Mouse (Mus musculus): ENCODE data around the gene Adipoq. TPM values are rescaled to one million over a fixed set of nuclear protein-coding genes. Genes with fewer than 3 reads are reported as not detected.

Gene Adipoq
- polyA plus RNA-seq, 1 experiment from 2014 or later: not detected

GRCm38 (mm10) chr16:23196791-23197190 is 50.5 kb downstream of the Adipoq start:
- no peak overlapping the region for H3K4me2 ChIP-seq
- H3K27ac ChIP-seq (ENCODE audit: low read depth, low read length): no peak overlapping the region
- no peak overlapping the region for H3K4me3 ChIP-seq (ENCODE audit: low read depth, low read length)
- ATAC-seq (ENCODE audit: low FRiP score): no peak
- H3K4me1 ChIP-seq (ENCODE audit: control insufficient read depth, insufficient read depth, low read length): no peaks in the 10 kb centered on the region
- H3K27me3 ChIP-seq (ENCODE audit: control insufficient read depth, insufficient read depth, low read length): no peaks in the 10 kb centered on the region
- no peaks in the 10 kb centered on the region for H3K36me3 ChIP-seq (ENCODE audit: control insufficient read depth, insufficient read depth, low read length)
- WGBS: 97% methylated on average over 6 of the region's 6 CpGs
- no peaks in the 10 kb centered on the region for H3K9me3 ChIP-seq (ENCODE audit: control insufficient read depth, low read length)
- no peak for DNase-seq (ENCODE audit: low spot score, missing footprints)
- no peak overlapping the region for H3K9ac ChIP-seq (ENCODE audit: low read length)

GRCm38 (mm10) chr16:23201498-23201897 is 55.2 kb downstream of the Adipoq start:
- H3K4me3 ChIP-seq (ENCODE audit: low read depth, low read length): no peak overlapping the region
- no peaks in the 10 kb centered on the region for H3K36me3 ChIP-seq (ENCODE audit: control insufficient read depth, insufficient read depth, low read length)
- no peak for ATAC-seq (ENCODE audit: low FRiP score)
- DNase-seq (ENCODE audit: low spot score, missing footprints): no peak
- no peak overlapping the region for H3K27ac ChIP-seq (ENCODE audit: low read depth, low read length)
- H3K9ac ChIP-seq (ENCODE audit: low read length): no peak overlapping the region
- H3K27me3 ChIP-seq (ENCODE audit: control insufficient read depth, insufficient read depth, low read length): no peaks in the 10 kb centered on the region
- no peak overlapping the region for H3K4me2 ChIP-seq
- no peaks in the 10 kb centered on the region for H3K4me1 ChIP-seq (ENCODE audit: control insufficient read depth, insufficient read depth, low read length)
- no peaks in the 10 kb centered on the region for H3K9me3 ChIP-seq (ENCODE audit: control insufficient read depth, low read length)

Small RNA genes within 50 kb of the gene (microRNA-seq; reads per million reads assigned to microRNA genes)
- 0.95 reads per million for gene Gm49346

Other genes starting within 250 kb of the Adipoq start
- not detected in 2 replicates for gene Fetub, start 228.2 kb upstream of the Adipoq start, polyA plus RNA-seq (2014; fragmentation: Nextera tagmentation; extraction: Ambion mirVana)
- gene Hrg, start 195.5 kb upstream of the Adipoq start, polyA plus RNA-seq (2014; fragmentation: Nextera tagmentation; extraction: Ambion mirVana): 0.10 TPM in 1 of 2 replicates, not detected in the other
- not detected in 2 replicates for gene Kng2, start 117.1 kb upstream of the Adipoq start, polyA plus RNA-seq (2014; fragmentation: Nextera tagmentation; extraction: Ambion mirVana)
- gene Kng1, start 88.7 kb upstream of the Adipoq start, polyA plus RNA-seq (2014; fragmentation: Nextera tagmentation; extraction: Ambion mirVana): not detected in 2 replicates
- 210 and 232 TPM in 2 replicates for gene Eif4a2, start 39.1 kb upstream of the Adipoq start, polyA plus RNA-seq (2014; fragmentation: Nextera tagmentation; extraction: Ambion mirVana)
- 237 and 249 TPM in 2 replicates for gene Rfc4, start 18.8 kb upstream of the Adipoq start, polyA plus RNA-seq (2014; fragmentation: Nextera tagmentation; extraction: Ambion mirVana)
- gene St6gal1, start 78.2 kb downstream of the Adipoq start, polyA plus RNA-seq (2014; fragmentation: Nextera tagmentation; extraction: Ambion mirVana): 31.8 and 34.1 TPM in 2 replicates